ENCODE assay signal across 19 mouse cellular contexts in genomic region chr9:79918325-79919117, GRCm38 (mm10).
DNase-seq lines count a peak whose midpoint lies in the region; ATAC-seq and TF ChIP-seq lines count a peak whose summit lies in the region.
"Had no signal": no experiment of that assay in that cellular context is flagged by ENCODE, and none has a peak within 500 bp of the region (broad histone marks: within the 10 kb centered on the region; RNA-seq: fewer than 3 reads in every experiment).

No protein-coding gene starts in this region.

- H3K27me3 ChIP-seq in forebrain, embryonic 14.5 days (replicated peaks; ENCODE audit: control insufficient read depth, insufficient read depth, low read length): no peaks in the 10 kb centered on the region
- H3K27me3 ChIP-seq in forebrain, embryonic 15.5 days: no peaks in the 10 kb centered on the region
- H3K27me3 ChIP-seq in heart, embryonic 13.5 days (replicated peaks): no peaks in the 10 kb centered on the region
- no peaks in the 10 kb centered on the region for H3K27me3 ChIP-seq in limb, embryonic 14.5 days (ENCODE audit: control insufficient read depth, insufficient read depth, low read length)
- H3K27me3 ChIP-seq in limb, embryonic 10.5 days (ENCODE audit: low read depth, poor library complexity, severe bottlenecking): no peaks in the 10 kb centered on the region
- H3K27me3 ChIP-seq: intestine, embryonic 15.5 days; limb, embryonic 15.5 days; liver, embryonic 15.5 days had no signal

- TF ChIP-seq POLR2A in limb, embryonic 14.5 days (IDR thresholded peaks at IDR 0.05; ENCODE audit: borderline replicate concordance, extremely low read depth, insufficient read depth, insufficient read length): no peak
- no peak for TF ChIP-seq POLR2A in brain, embryonic 14.5 days (IDR thresholded peaks at IDR 0.05; ENCODE audit: borderline replicate concordance, extremely low read depth, insufficient read depth, insufficient read length, poor library complexity, severe bottlenecking)

- no peak for TF ChIP-seq CTCF in brain, embryonic 14.5 days (IDR thresholded peaks at IDR 0.05; ENCODE audit: borderline replicate concordance, extremely low read depth, insufficient read depth, insufficient read length)

- ATAC-seq in forebrain, embryonic 14.5 days: no peak
- ATAC-seq in forebrain, embryonic 15.5 days (replicated peaks): no peak
- no peak for ATAC-seq in heart, embryonic 13.5 days (ENCODE audit: extremely low read depth, insufficient number of reproducible peaks, low FRiP score, low TSS enrichment)
- ATAC-seq in limb, embryonic 14.5 days (ENCODE audit: low FRiP score, low read depth): no peak

- no peak overlapping the region for H3K4me3 ChIP-seq in forebrain, embryonic 14.5 days (ENCODE audit: low read depth, low read length)
- no peak overlapping the region for H3K4me3 ChIP-seq in forebrain, embryonic 15.5 days
- no peak overlapping the region for H3K4me3 ChIP-seq in heart, embryonic 13.5 days
- no peak overlapping the region for H3K4me3 ChIP-seq in limb, embryonic 14.5 days (replicated peaks; ENCODE audit: low read length)
- H3K4me3 ChIP-seq in limb, embryonic 10.5 days: no peak overlapping the region
- H3K4me3 ChIP-seq: embryonic facial prominence, embryonic 10.5 days; intestine, embryonic 15.5 days; limb, embryonic 15.5 days; liver, embryonic 15.5 days had no signal

- peak; percentile 13 for DNase-seq in forebrain, embryonic 14.5 days (ENCODE audit: low spot score)
- DNase-seq in heart, adult 9 months (ENCODE audit: low spot score in 2 of 2): no peak
- peak; percentile 25 for DNase-seq in limb, embryonic 14.5 days (ENCODE audit: low spot score)
- no peak for DNase-seq in limb, embryonic 10.5 days (ENCODE audit: low spot score)
- DNase-seq in brain, embryonic 14.5 days (ENCODE audit: low read depth): peak; percentile 36
- DNase-seq in frontal cortex, postnatal 25 days (ENCODE audit: low spot score in 2 of 2): no peak
- DNase-seq: adrenal gland, postnatal 36 days; cerebellum, adult 18-20 months; cerebellum, postnatal 25 days; retina, postnatal 1 day had no signal

- H3K36me3 ChIP-seq in forebrain, embryonic 14.5 days (ENCODE audit: control insufficient read depth, insufficient read depth, low read length): no peaks in the 10 kb centered on the region
- H3K36me3 ChIP-seq in forebrain, embryonic 15.5 days: no peaks in the 10 kb centered on the region
- no peaks in the 10 kb centered on the region for H3K36me3 ChIP-seq in heart, embryonic 13.5 days
- no peaks in the 10 kb centered on the region for H3K36me3 ChIP-seq in limb, embryonic 14.5 days (ENCODE audit: control insufficient read depth, insufficient read depth, low read length)
- H3K36me3 ChIP-seq in limb, embryonic 10.5 days: no peaks in the 10 kb centered on the region
- H3K36me3 ChIP-seq: embryonic facial prominence, embryonic 10.5 days; G1E; intestine, embryonic 15.5 days; limb, embryonic 15.5 days; liver, embryonic 15.5 days had no signal

- 52% methylated on average over 10 of the region's 10 CpGs for WGBS in forebrain, embryonic 14.5 days
- WGBS in forebrain, embryonic 15.5 days: 50% methylated on average over 10 of the region's 10 CpGs
- 61% methylated on average over 10 of the region's 10 CpGs for whole genome bisulfite sequencing in heart, embryonic 13.5 days
- WGBS in limb, embryonic 14.5 days: 39% methylated on average over 10 of the region's 10 CpGs
- 69% methylated on average over 10 of the region's 10 CpGs for WGBS in limb, embryonic 10.5 days

- H3K27ac ChIP-seq in forebrain, embryonic 14.5 days (ENCODE audit: low read depth, low read length): no peak overlapping the region
- no peak overlapping the region for H3K27ac ChIP-seq in forebrain, embryonic 15.5 days (replicated peaks)
- H3K27ac ChIP-seq in heart, embryonic 13.5 days (replicated peaks): peak overlapping the region; percentile 87
- H3K27ac ChIP-seq in limb, embryonic 14.5 days (replicated peaks; ENCODE audit: low read depth, low read length): no peak overlapping the region
- H3K27ac ChIP-seq in limb, embryonic 10.5 days: no peak overlapping the region
- H3K27ac ChIP-seq: embryonic facial prominence, embryonic 10.5 days; hindbrain, embryonic 14.5 days; limb, embryonic 15.5 days; liver, embryonic 15.5 days; macrophage had no signal

- no peak overlapping the region for H3K9ac ChIP-seq in forebrain, embryonic 14.5 days (ENCODE audit: low read length)
- H3K9ac ChIP-seq in forebrain, embryonic 15.5 days (replicated peaks): no peak overlapping the region
- no peak overlapping the region for H3K9ac ChIP-seq in heart, embryonic 13.5 days
- no peak overlapping the region for H3K9ac ChIP-seq in limb, embryonic 14.5 days (ENCODE audit: low read depth, low read length, severe bottlenecking)
- H3K9ac ChIP-seq: hindbrain, embryonic 14.5 days; intestine, embryonic 15.5 days; limb, embryonic 15.5 days; liver, embryonic 15.5 days had no signal

- H3K9me3 ChIP-seq in forebrain, embryonic 14.5 days (replicated peaks; ENCODE audit: control insufficient read depth, low read length): no peaks in the 10 kb centered on the region
- H3K9me3 ChIP-seq in forebrain, embryonic 15.5 days: no peaks in the 10 kb centered on the region
- no peaks in the 10 kb centered on the region for H3K9me3 ChIP-seq in heart, embryonic 13.5 days
- no peaks in the 10 kb centered on the region for H3K9me3 ChIP-seq in limb, embryonic 14.5 days (ENCODE audit: control insufficient read depth, low read length)
- no peaks in the 10 kb centered on the region for H3K9me3 ChIP-seq in limb, embryonic 10.5 days (replicated peaks)
- H3K9me3 ChIP-seq: embryonic facial prominence, embryonic 10.5 days; G1E; intestine, embryonic 15.5 days; limb, embryonic 15.5 days; liver, embryonic 15.5 days had no signal

- H3K4me1 ChIP-seq in forebrain, embryonic 14.5 days (ENCODE audit: control insufficient read depth, insufficient read depth, low read length): peaks cover 4% of the 10 kb centered on the region
- peaks cover 8% of the 10 kb centered on the region; the same call in 1 of the 2 replicates for H3K4me1 ChIP-seq in forebrain, embryonic 15.5 days
- H3K4me1 ChIP-seq in heart, embryonic 13.5 days: peaks cover 77% of the 10 kb centered on the region
- H3K4me1 ChIP-seq in limb, embryonic 14.5 days (ENCODE audit: control insufficient read depth, insufficient read depth, low read length): peaks cover 16% of the 10 kb centered on the region
- H3K4me1 ChIP-seq in limb, embryonic 10.5 days: peaks cover 21% of the 10 kb centered on the region
- H3K4me1 ChIP-seq: liver, embryonic 15.5 days had no signal

- no peak overlapping the region for H3K4me2 ChIP-seq in forebrain, embryonic 14.5 days (ENCODE audit: low read length)
- H3K4me2 ChIP-seq in forebrain, embryonic 15.5 days (replicated peaks): no peak overlapping the region
- peak overlapping the region; percentile 59; the same call in 1 of the 2 replicates for H3K4me2 ChIP-seq in heart, embryonic 13.5 days
- no peak overlapping the region for H3K4me2 ChIP-seq in limb, embryonic 14.5 days (replicated peaks; ENCODE audit: low read depth, low read length, severe bottlenecking)
- H3K4me2 ChIP-seq: hindbrain, embryonic 14.5 days; intestine, embryonic 15.5 days; limb, embryonic 15.5 days had no signal

Comparison
In these comparisons a context has a peak if more than half of its experiments do, and no peak if none do; other contexts are left out.
1. DNase-seq: peak in forebrain, embryonic 14.5 days (single experiment), limb, embryonic 14.5 days (single experiment) and brain, embryonic 14.5 days (single experiment); none in heart, adult 9 months (0 of 2), limb, embryonic 10.5 days (single experiment) and frontal cortex, postnatal 25 days (0 of 2).